Mouse (Mus musculus) MEL (cell line): Measurements from ENCODE around the gene Fstl5. TPM values are rescaled to one million over a fixed set of nuclear protein-coding genes. Genes with fewer than 3 reads are reported as not detected.

Experiments
- DNase-seq: peaks from one replicate; pipeline ENCODE4 v3.0.0; 2011; ENCODE audit warnings: low read depth, low spot score
- H3K27ac ChIP-seq: 2 replicates; pipeline ENCODE4 v1.5.1; 2012; ENCODE audit warnings: low read depth, mild to moderate bottlenecking, control low read depth, low read length, moderate library complexity; ENCODE audit not compliant: control insufficient read depth
- H3K27me3 ChIP-seq, 2 experiments: fragments of 150-350 bp in 1 of 2; sonication (generic) in 1 of 2; 2 replicates each; pipeline ENCODE4 v1.6.1; 2012; ENCODE audit warnings: low read length in 2 of 2, mild to moderate bottlenecking in 2 of 2, improper control_type of control experiment in 1 of 2, moderate library complexity in 1 of 2; ENCODE audit not compliant: insufficient read depth in 2 of 2, control insufficient read depth in 1 of 2
- H3K36me3 ChIP-seq, 2 experiments: 2 replicates each; pipeline ENCODE4 v1.6.1; 2012 to 2014; ENCODE audit warnings: low read length in 2 of 2, improper control_type of control experiment in 1 of 2, inconsistent platforms in 1 of 2, mild to moderate bottlenecking in 1 of 2; ENCODE audit not compliant: insufficient read depth in 2 of 2, control insufficient read depth in 1 of 2
- H3K4me1 ChIP-seq, 2 experiments: fragments of 150-350 bp in 1 of 2; sonication (generic) in 1 of 2; 2 replicates each; pipeline ENCODE4 v1.6.1; 2012; ENCODE audit warnings: low read length in 2 of 2, improper control_type of control experiment in 1 of 2, mild to moderate bottlenecking in 1 of 2; ENCODE audit not compliant: insufficient read depth in 2 of 2, control insufficient read depth in 1 of 2
- H3K4me3 ChIP-seq, 2 experiments: fragments of 150-350 bp in 1 of 2; sonication (generic) in 1 of 2; 2 replicates each; pipeline ENCODE4 v1.5.1; 2012; ENCODE audit warnings: low read depth in 2 of 2, low read length in 2 of 2, mild to moderate bottlenecking in 2 of 2, moderate library complexity in 2 of 2, control low read depth in 1 of 2, improper control_type of control experiment in 1 of 2; ENCODE audit not compliant: control insufficient read depth in 1 of 2, insufficient read depth in 1 of 2
- H3K79me2 ChIP-seq: 2 replicates; pipeline ENCODE4 v1.6.1; 2012; ENCODE audit warnings: mild to moderate bottlenecking, low read length, moderate library complexity; ENCODE audit not compliant: control insufficient read depth, poor library complexity, insufficient read depth
- H3K9ac ChIP-seq: 2 replicates; pipeline ENCODE4 v1.6.1; 2012; ENCODE audit warnings: low read depth, mild to moderate bottlenecking, control low read depth, low read length, moderate library complexity; ENCODE audit not compliant: control insufficient read depth, poor library complexity, severe bottlenecking
- H3K9me3 ChIP-seq: fragments of 150-350 bp; sonication (generic); replicated peaks from 2 replicates; pipeline ENCODE4 v1.6.1; 2012; ENCODE audit warnings: mild to moderate bottlenecking, low read length, improper control_type of control experiment, moderate library complexity; ENCODE audit not compliant: insufficient read depth
- CTCF ChIP-seq, 3 experiments: IDR thresholded peaks in 2 of 3; conservative IDR thresholded peaks in 1 of 3; 2 replicates each; pipeline ENCODE4 v1.5.1; 2011 to 2012; ENCODE audit warnings: low read length in 3 of 3, low read depth in 2 of 3, mild to moderate bottlenecking in 2 of 3, improper control_type of control experiment in 1 of 3, inconsistent platforms in 1 of 3, mixed read lengths in 1 of 3, moderate library complexity in 1 of 3; ENCODE audit not compliant: control insufficient read depth in 1 of 3, insufficient read depth in 1 of 3, poor library complexity in 1 of 3, severe bottlenecking in 1 of 3
- E2F4 ChIP-seq: IDR thresholded peaks from 2 replicates; pipeline ENCODE4 v1.6.1; 2011; ENCODE audit warnings: low read depth, low read length, improper control_type of control experiment, borderline replicate concordance
- ELF1 ChIP-seq: IDR thresholded peaks from 2 replicates; pipeline ENCODE4 v1.6.1; 2014; ENCODE audit warnings: low read depth, mild to moderate bottlenecking, inconsistent platforms, low read length, improper control_type of control experiment, moderate library complexity
- EP300 ChIP-seq, 2 experiments: IDR thresholded peaks; 2 replicates each; pipeline ENCODE4 v1.6.1; 2011; ENCODE audit warnings: improper control_type of control experiment in 2 of 2, low read length in 2 of 2, low read depth in 1 of 2, mild to moderate bottlenecking in 1 of 2
- GATA1 ChIP-seq: IDR thresholded peaks from 2 replicates; pipeline ENCODE4 v1.6.1; 2011; ENCODE audit warnings: low read depth, low read length, improper control_type of control experiment
- HCFC1 ChIP-seq: IDR thresholded peaks from 2 replicates; pipeline ENCODE4 v1.6.1; 2012; ENCODE audit warnings: low read depth, mild to moderate bottlenecking, inconsistent platforms, low read length, improper control_type of control experiment, moderate library complexity
- MAFK ChIP-seq: IDR thresholded peaks from 2 replicates; pipeline ENCODE4 v1.6.1; 2011; ENCODE audit warnings: low read depth, mild to moderate bottlenecking, low read length, improper control_type of control experiment, borderline replicate concordance
- MAX ChIP-seq: IDR thresholded peaks from 2 replicates; pipeline ENCODE4 v1.6.1; 2011; ENCODE audit warnings: low read length, improper control_type of control experiment
- MYC ChIP-seq: IDR thresholded peaks from 2 replicates; pipeline ENCODE4 v1.6.1; 2011; ENCODE audit warnings: low read depth, mild to moderate bottlenecking, low read length, improper control_type of control experiment, moderate library complexity
- NELFE ChIP-seq: IDR thresholded peaks from 2 replicates; pipeline ENCODE4 v1.6.1; 2011; ENCODE audit warnings: low read depth, low read length, improper control_type of control experiment
- RCOR1 ChIP-seq: IDR thresholded peaks from 2 replicates; pipeline ENCODE4 v1.6.1; 2012; ENCODE audit warnings: low read depth, mild to moderate bottlenecking, inconsistent platforms, low read length, improper control_type of control experiment
- SIN3A ChIP-seq: IDR thresholded peaks from 2 replicates; pipeline ENCODE4 v1.6.1; 2012; ENCODE audit warnings: low read length, improper control_type of control experiment, inconsistent platforms
- TCF12 ChIP-seq: IDR thresholded peaks from 2 replicates; pipeline ENCODE4 v1.6.1; 2014; ENCODE audit warnings: low read depth, mild to moderate bottlenecking, inconsistent platforms, low read length, improper control_type of control experiment, moderate library complexity
- USF1 ChIP-seq: IDR thresholded peaks from 2 replicates; pipeline ENCODE4 v1.6.1; 2014; ENCODE audit warnings: low read depth, mild to moderate bottlenecking, inconsistent platforms, low read length, improper control_type of control experiment, moderate library complexity
- ZC3H11A ChIP-seq: IDR thresholded peaks from 2 replicates; pipeline ENCODE4 v1.6.1; 2012; ENCODE audit warnings: low read depth, mild to moderate bottlenecking, inconsistent platforms, low read length, improper control_type of control experiment
- ZKSCAN1 ChIP-seq: IDR thresholded peaks from 2 replicates; pipeline ENCODE4 v1.6.1; 2012; ENCODE audit warnings: low read depth, mild to moderate bottlenecking, inconsistent platforms, low read length, improper control_type of control experiment, moderate library complexity
- ZMIZ1 ChIP-seq: IDR thresholded peaks from 2 replicates; pipeline ENCODE4 v1.6.1; 2012; ENCODE audit warnings: low read depth, mild to moderate bottlenecking, inconsistent platforms, low read length, improper control_type of control experiment, moderate library complexity
- ZNF384 ChIP-seq: IDR thresholded peaks from 2 replicates; pipeline ENCODE4 v1.6.1; 2012; ENCODE audit warnings: low read depth, mild to moderate bottlenecking, inconsistent platforms, low read length, improper control_type of control experiment
- polyA plus RNA-seq, 2 experiments: library from polyadenylated mRNA; stranded (reverse) in 1 of 2; unstranded in 1 of 2; fragments of >175 nt in 1 of 2; fragments of >200 nt in 1 of 2; gene quantifications; 2 replicates each; pipeline versions ENCODE4 v1.2.1 to v1.2.4; 2012; ENCODE audit warnings: low replicate concordance in 2 of 2, low read depth in 1 of 2; ENCODE audit not compliant: insufficient read length in 2 of 2, insufficient read depth in 1 of 2, missing spikeins in 1 of 2
- total RNA-seq: library from RNA; depleted of rRNA; stranded (reverse); fragments of 300-350 nt; gene quantifications from 2 replicates; pipeline ENCODE4 v1.2.3, GENCODE M21; 2012; rRNA removed

Fstl5 gene
- total and polyA plus RNA-seq, 3 experiments: 0.04 TPM; not detected in 2

GRCm38 (mm10) chr3:76697134-76697629, 623.1 kb downstream of the Fstl5 start:
- no peaks in the 10 kb centered on the region for H3K4me1 ChIP-seq

DNA sequence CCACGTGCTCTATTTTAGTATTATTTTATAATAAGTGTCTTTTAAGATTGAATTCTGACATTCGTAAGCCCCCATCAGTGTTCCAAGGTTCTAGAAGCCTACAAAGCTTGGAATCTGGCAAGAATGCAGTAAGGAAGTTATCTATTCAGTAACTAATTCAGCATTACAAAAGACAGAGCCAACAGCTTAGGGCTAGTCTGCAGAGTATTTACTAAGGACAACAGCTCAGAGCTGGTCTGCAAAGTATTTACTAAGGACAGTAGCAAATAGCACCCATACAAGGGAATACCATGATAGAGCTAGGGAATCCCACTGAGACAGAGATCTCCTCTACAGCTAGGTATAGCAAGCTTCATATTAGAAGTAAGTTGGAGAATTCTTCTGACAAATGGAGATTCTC, 665.2 kb downstream of the Fstl5 start:
- Histone ChIP-seq H3K4me1 (no peaks in the 10 kb centered on the region), H3K79me2 (no peaks in the 10 kb centered on the region), H3K9me3 (no peaks in the 10 kb centered on the region), H3K27ac (no peak overlapping the region), H3K36me3 (no peaks in the 10 kb centered on the region), H3K9ac (no peak overlapping the region), H3K4me3 (no peak overlapping the region), H3K27me3 (no peaks in the 10 kb centered on the region)
- DNase-seq: no peak
- TF ChIP-seq EP300 (IDR thresholded peaks at IDR 0.05; ENCODE audit: low read depth in 1 of 2, low read length in 2 of 2) (no peak), NELFE (no peak), ZMIZ1 (no peak), MAX (no peak), SIN3A (no peak), USF1 (no peak), RCOR1 (no peak), ZNF384 (no peak), CTCF (IDR thresholded peaks at IDR 0.05 in 2 of 3, conservative IDR thresholded peaks at IDR 0.05 in 1 of 3; ENCODE audit: control insufficient read depth in 1 of 3, insufficient read depth in 1 of 3, low read depth in 2 of 3, low read length in 3 of 3, poor library complexity in 1 of 3, severe bottlenecking in 1 of 3) (no peak), GATA1 (no peak), ZC3H11A (no peak), ELF1 (no peak), ZKSCAN1 (no peak), TCF12 (no peak)

More at GRCm38 (mm10) chr3:76697134-76697629, 623.1 kb downstream of the Fstl5 start:
- Histone ChIP-seq H3K36me3 (no peaks in the 10 kb centered on the region), H3K9me3 (no peaks in the 10 kb centered on the region), H3K79me2 (no peaks in the 10 kb centered on the region)
- DNase-seq: no peak
- TF ChIP-seq HCFC1: no peak
- no peak for TF ChIP-seq E2F4
- TF ChIP-seq GATA1: no peak
- TF ChIP-seq MAFK: no peak
- TF ChIP-seq ZNF384: no peak
- TF ChIP-seq MYC: no peak
- TF ChIP-seq, all 39 proteins: peak for 0
- no peaks in the 10 kb centered on the region for H3K27me3 ChIP-seq
- no peak overlapping the region for H3K4me3 ChIP-seq
- H3K9ac ChIP-seq: no peak overlapping the region
- H3K27ac ChIP-seq: no peak overlapping the region

Other genes with a start within 250 kb of the Fstl5 start
- gene Golim4, start 117.3 kb upstream of the Fstl5 start, total RNA-seq: 12.9 and 13.2 TPM in 2 replicates
- gene Golim4, start 117.3 kb upstream of the Fstl5 start, polyA plus RNA-seq: 10 to 100 TPM in 1 of 2 experiments, not detected in 1; 30.2 TPM